Mouse (Mus musculus) midbrain, embryonic 14.5 days (tissue): ENCODE data around the gene H2al2a. TPM values are rescaled to one million over a fixed set of nuclear protein-coding genes. Genes with fewer than 3 reads are reported as not detected.

Source experiments
- ATAC-seq: fragments of 200-750 bp; cut with Nextera tagmentation; 2 replicates; pipeline ENCODE4 v1.8.0; 2017; ENCODE audit warnings: moderate number of reproducible peaks, moderate library complexity; ENCODE audit not compliant: low FRiP score, low TSS enrichment
- DNase-seq: peaks from one replicate; pipeline ENCODE4 v3.0.0-alpha.2; 2015
- H3K27ac ChIP-seq: fragments of 300-500 bp; sonication (generic); replicated peaks from 2 replicates; pipeline ENCODE4 v1.5.1; 2014; ENCODE audit warnings: mild to moderate bottlenecking, low read depth, low read length, moderate library complexity
- H3K27me3 ChIP-seq: fragments of 300-500 bp; sonication (generic); 2 replicates; pipeline ENCODE4 v1.6.1; 2014; ENCODE audit warnings: low read length, control low read depth, mixed read lengths; ENCODE audit not compliant: control insufficient read depth, insufficient read depth
- H3K36me3 ChIP-seq: fragments of 300-500 bp; sonication (generic); 2 replicates; pipeline ENCODE4 v1.6.1; 2014; ENCODE audit warnings: low read length, control low read depth; ENCODE audit not compliant: control insufficient read depth, insufficient read depth
- H3K4me1 ChIP-seq: fragments of 300-500 bp; sonication (generic); 2 replicates; pipeline ENCODE4 v1.6.1; 2014; ENCODE audit warnings: mild to moderate bottlenecking, antibody characterized with exemption, low read length, control low read depth; ENCODE audit not compliant: control insufficient read depth, insufficient read depth
- H3K4me2 ChIP-seq: fragments of 300-500 bp; sonication (generic); 2 replicates; pipeline ENCODE4 v1.6.1; 2014; ENCODE audit warnings: mild to moderate bottlenecking, low read length, moderate library complexity
- H3K4me3 ChIP-seq: fragments of 300-500 bp; sonication (generic); replicated peaks from 2 replicates; pipeline ENCODE4 v1.5.1; 2014; ENCODE audit warnings: low read depth, low read length
- H3K9ac ChIP-seq: fragments of 300-500 bp; sonication (generic); replicated peaks from 2 replicates; pipeline ENCODE4 v1.6.1; 2014; ENCODE audit warnings: mild to moderate bottlenecking, low read length, moderate library complexity
- H3K9me3 ChIP-seq: fragments of 300-500 bp; sonication (generic); 2 replicates; pipeline ENCODE4 v1.6.1; 2016; ENCODE audit warnings: low read length, control low read depth, mixed read lengths; ENCODE audit not compliant: control insufficient read depth
- WGBS: fragments of 180-500 bp; shearing (Covaris S2); extraction: QIAGEN DNeasy Blood & Tissue Kit; methylation state at CpG from one replicate; pipeline ENCODE4 v1.1.7; 2014; 5-methylcytosine and 5-hydroxymethylcytosine counted together
- polyA plus RNA-seq: library from polyadenylated mRNA; unstranded; fragments of >200 nt; fragmentation: Nextera tagmentation; extraction: Ambion mirVana; gene quantifications from 2 replicates; pipeline ENCODE4 v1.2.1, GENCODE M21; 2014

Gene H2al2a
- polyA plus RNA-seq, 1 experiment from 2014 or later, result not detected

DNA sequence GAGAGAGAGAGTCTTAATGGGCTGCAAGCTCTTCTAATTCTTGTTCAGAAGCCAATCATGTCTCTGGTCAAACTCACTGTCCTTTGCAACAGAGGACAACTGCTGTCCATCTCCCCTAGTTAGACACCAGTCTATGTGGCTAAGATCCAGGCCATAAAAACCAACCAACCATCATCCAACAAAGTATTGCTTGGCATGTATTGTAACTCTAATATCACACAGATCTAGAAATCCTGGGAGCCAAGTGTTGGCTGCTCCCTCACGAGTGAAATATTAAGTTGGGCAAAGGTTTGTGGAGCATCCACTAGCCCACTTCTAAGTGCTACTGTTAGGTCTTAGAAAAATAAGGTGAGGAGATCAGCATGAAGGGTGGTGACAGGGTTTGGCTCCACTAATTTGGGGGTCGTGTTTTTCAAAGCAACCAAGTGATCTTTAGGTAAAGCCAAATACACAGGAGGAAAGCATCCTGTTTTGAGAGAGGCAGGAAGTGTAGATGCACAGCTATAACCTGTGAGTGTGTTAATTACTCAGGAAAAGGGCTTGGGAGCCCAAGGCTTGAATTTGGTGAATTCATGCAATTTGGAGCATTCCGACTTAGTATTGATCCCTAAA, 41.5 kb upstream of the H2al2a start:
- DNase-seq (peak; percentile 31), ATAC-seq (no peak)
- Histone ChIP-seq H3K36me3 (no peaks in the 10 kb centered on the region), H3K9ac (no peak overlapping the region), H3K27me3 (no peaks in the 10 kb centered on the region), H3K4me3 (no peak overlapping the region), H3K4me1 (peaks cover 72% of the 10 kb centered on the region), H3K9me3 (no peaks in the 10 kb centered on the region), H3K4me2 (peak overlapping the region; percentile 95), H3K27ac (no peak overlapping the region)
- 35% methylated on average over 3 of the region's 3 CpGs for WGBS

DNA sequence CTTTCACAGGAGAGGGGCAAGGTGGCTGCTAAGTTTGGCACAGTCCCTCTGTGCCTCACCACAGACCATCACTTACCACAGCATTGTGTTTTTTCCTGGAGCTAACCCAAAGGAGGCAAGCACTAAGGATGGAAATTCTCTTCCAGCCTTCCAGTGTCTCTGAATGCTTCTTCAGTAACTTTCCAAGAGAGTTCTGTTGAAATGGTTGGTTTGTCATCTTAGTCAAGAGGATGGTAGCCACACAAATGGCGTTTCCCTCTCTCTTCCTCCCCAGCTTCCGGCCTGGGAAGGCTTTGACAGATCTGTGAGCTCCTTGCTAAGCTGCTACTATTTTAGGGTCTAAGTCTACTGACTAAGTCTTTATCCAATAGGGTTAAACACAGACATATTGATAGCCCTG, 40.7 kb upstream of the H2al2a start, which contains the start of gene A930004D18Rik:
TSS of gene A930004D18Rik (minus strand) at position 247 of the 400 bp plus-strand sequence.
- Histone ChIP-seq H3K4me2 (peak within 1 kb of the TSS; percentile 95), H3K9me3 (no peaks in the 10 kb centered on the region), H3K9ac (no peak within 1 kb of the TSS), H3K4me1 (peaks cover 72% of the 10 kb centered on the region), H3K36me3 (no peaks in the 10 kb centered on the region), H3K27ac (no peak within 1 kb of the TSS), H3K27me3 (no peaks in the 10 kb centered on the region), H3K4me3 (no peak within 1 kb of the TSS)
- 63% methylated on average over 2 of the region's 2 CpGs for WGBS
- no peak for ATAC-seq
- peak; percentile 15 for DNase-seq

- Histone ChIP-seq H3K27ac (peak overlapping the region; percentile 53; the same call in 1 of the 2 replicates), H3K27me3 (no peaks in the 10 kb centered on the region), H3K36me3 (no peaks in the 10 kb centered on the region), H3K4me2 (peak overlapping the region; percentile 78), H3K9ac (peak overlapping the region; percentile 16; the same call in 1 of the 2 replicates), H3K9me3 (no peaks in the 10 kb centered on the region), H3K4me1 (peaks cover 63% of the 10 kb centered on the region), H3K4me3 (no peak overlapping the region)
- DNase-seq (peak; percentile 48), ATAC-seq (no peak)
- WGBS, result 20% methylated on average over 10 of the region's 10 CpGs
These were observed 37.9 kb upstream of the H2al2a start for GRCm38 (mm10) chr2:18034371-18035250.

- peak overlapping the region; percentile 27 for H3K9ac ChIP-seq
- ATAC-seq (0 out of 2 replicates have a peak, but pooled peaks have one; percentile 13), DNase-seq (peak; percentile 64)
- H3K4me3 ChIP-seq, result no peak overlapping the region
- no peaks in the 10 kb centered on the region for H3K36me3 ChIP-seq
- H3K9me3 ChIP-seq, result no peaks in the 10 kb centered on the region
- peak overlapping the region; percentile 53 for H3K27ac ChIP-seq
- 18% methylated on average over 10 of the region's 10 CpGs for WGBS
- no peaks in the 10 kb centered on the region for H3K27me3 ChIP-seq
- peaks cover 53% of the 10 kb centered on the region for H3K4me1 ChIP-seq
- H3K4me2 ChIP-seq, result peak overlapping the region; percentile 78
These were observed 36.7 kb upstream of the H2al2a start for GRCm38 (mm10) chr2:18033166-18034108.

GRCm38 (mm10) chr2:18032538-18032895, 35.8 kb upstream of the H2al2a start:
- Histone ChIP-seq H3K27ac (no peak overlapping the region), H3K27me3 (no peaks in the 10 kb centered on the region), H3K9me3 (no peaks in the 10 kb centered on the region), H3K9ac (peak overlapping the region; percentile 10; the same call in 1 of the 2 replicates), H3K4me3 (no peak overlapping the region), H3K4me2 (peak overlapping the region; percentile 78), H3K36me3 (no peaks in the 10 kb centered on the region), H3K4me1 (peaks cover 52% of the 10 kb centered on the region)
- ATAC-seq (no peak), DNase-seq (peak; percentile 56)
- 23% methylated on average over 5 of the region's 5 CpGs for WGBS

GRCm38 (mm10) chr2:18031831-18032537, 35.2 kb upstream of the H2al2a start:
- Histone ChIP-seq H3K27me3 (no peaks in the 10 kb centered on the region), H3K9me3 (no peaks in the 10 kb centered on the region), H3K4me1 (peaks cover 52% of the 10 kb centered on the region), H3K27ac (peak overlapping the region; percentile 52; the same call in 1 of the 2 replicates), H3K9ac (peak overlapping the region; percentile 73), H3K4me3 (peak overlapping the region; percentile 39), H3K4me2 (peak overlapping the region; percentile 78), H3K36me3 (no peaks in the 10 kb centered on the region)
- peak; percentile 83 for DNase-seq
- 2% methylated on average over 34 of the region's 34 CpGs for WGBS
- ATAC-seq, result no peak

GRCm38 (mm10) chr2:18031271-18031821, 34.6 kb upstream of the H2al2a start:
- no peaks in the 10 kb centered on the region for H3K36me3 ChIP-seq
- no peaks in the 10 kb centered on the region for H3K27me3 ChIP-seq
- DNase-seq, result peak; percentile 79
- H3K27ac ChIP-seq, result peak overlapping the region; percentile 52; the same call in 1 of the 2 replicates
- 2% methylated on average over 26 of the region's 26 CpGs for WGBS
- H3K9me3 ChIP-seq, result no peaks in the 10 kb centered on the region
- peaks cover 56% of the 10 kb centered on the region for H3K4me1 ChIP-seq
- H3K4me3 ChIP-seq, result peak overlapping the region; percentile 39
- peak overlapping the region; percentile 78 for H3K4me2 ChIP-seq
- peak overlapping the region; percentile 73 for H3K9ac ChIP-seq
- no peak for ATAC-seq
